Mouse (Mus musculus) c-Kit-positive CD71-negative TER-119-negative erythroid progenitor cells, embryonic 14.5 days (primary cell): ENCODE results near the gene Zfp821.
"Not testable (repeated sequence)": the region's sequence is repeated elsewhere in the genome, so short reads cannot be mapped to it uniquely, and the experiment has no call there.

ENCODE experiments used
- DNase-seq: peaks from one replicate; pipeline ENCODE4 v3.0.0-alpha.2; 2013; ENCODE audit warnings: low read depth

The Zfp821 gene

GRCm38 (mm10) chr8:109714961-109715360, 9.6 kb downstream of the Zfp821 start:
- no peak for DNase-seq

- DNase-seq, result no peak
Observed at GRCm38 (mm10) chr8:109725106-109725505, 19.8 kb downstream of the Zfp821 start.

DNA sequence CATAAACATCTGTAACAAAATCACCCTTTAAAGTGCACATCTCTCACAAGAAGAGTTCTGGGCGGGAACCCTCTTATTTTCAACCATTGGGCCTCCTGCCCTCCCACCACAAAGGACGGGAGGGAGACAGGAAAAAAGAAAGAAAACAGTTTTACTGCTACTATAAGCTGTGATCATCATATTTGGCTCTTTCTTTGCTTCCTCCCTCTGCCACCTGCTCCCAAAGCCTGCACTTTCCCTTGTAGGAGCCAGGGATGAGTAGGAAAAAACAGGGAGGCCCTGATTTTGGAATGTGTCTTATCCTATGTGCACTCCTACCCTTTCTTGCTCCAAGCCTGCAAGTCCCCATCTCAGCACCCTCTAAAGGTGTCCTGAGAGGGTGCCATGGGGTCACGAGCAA, 25.7 kb downstream of the Zfp821 start:
- no peak for DNase-seq

DNA sequence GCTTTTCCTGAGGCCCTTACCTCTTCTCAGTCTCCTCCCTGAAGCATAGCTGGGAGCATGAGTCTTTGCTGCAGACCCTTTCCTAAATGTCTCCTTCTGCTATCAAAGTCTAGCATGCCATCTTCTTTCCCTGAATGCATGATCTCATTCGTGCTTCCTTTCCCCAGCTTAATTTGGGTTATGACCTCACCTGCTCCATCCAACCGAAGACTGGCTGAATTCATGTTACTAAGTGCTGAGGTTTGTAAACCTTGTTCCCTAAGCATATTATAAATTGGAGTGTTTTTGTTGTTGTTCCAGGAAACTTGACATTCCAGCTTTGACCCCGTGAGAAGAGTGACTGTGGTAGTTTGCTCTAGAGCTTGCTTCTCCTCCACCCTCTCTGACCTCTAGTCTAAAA, 28.7 kb downstream of the Zfp821 start:
- no peak for DNase-seq

GRCm38 (mm10) chr8:109736819-109737218, 31.5 kb downstream of the Zfp821 start:
- peak; percentile 10 for DNase-seq

DNA sequence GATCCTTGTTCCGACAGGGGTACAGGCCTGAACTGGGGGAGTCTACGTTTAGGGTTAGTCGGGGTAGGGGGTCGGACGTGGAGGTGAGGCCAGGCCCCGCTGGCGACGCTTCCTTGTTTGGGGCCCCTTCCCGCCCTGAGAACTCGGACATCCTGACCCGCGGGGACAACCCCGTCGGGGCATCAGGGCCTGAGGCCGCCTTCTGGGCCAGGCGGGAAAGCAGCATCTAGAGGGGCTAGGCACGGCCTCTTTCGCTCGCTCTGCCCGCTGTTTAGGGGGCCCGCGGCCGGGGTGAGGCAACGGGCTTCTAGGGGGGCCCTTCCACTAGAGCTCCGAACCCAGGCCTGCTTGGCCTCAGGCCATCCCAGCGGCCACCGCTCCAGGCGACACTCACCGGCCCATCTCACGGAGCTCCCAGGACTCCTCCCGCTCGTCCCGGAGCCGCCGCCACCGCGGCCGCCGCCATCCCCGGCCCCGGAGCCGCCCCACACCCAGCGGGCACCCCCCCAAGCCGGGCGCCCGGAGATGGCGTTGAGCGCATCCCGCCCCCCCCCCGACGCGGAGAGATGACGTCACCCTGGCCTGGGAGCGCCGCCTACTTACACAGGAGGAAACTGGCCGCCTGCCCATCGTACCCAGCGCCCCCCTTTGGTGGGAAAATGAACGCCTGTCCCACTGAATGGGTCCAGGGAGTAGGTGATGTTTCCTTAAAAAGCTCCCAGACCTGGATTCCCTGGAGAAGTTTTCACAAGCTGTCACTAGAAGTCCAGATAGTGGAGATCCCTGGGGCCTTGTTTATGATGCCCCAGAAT, 32.1 kb downstream of the Zfp821 start, which contains the start of gene Atxn1l:
Atxn1l (minus strand) TSS at position 503 of the 812 bp plus-strand sequence.
- peak; percentile 84 for DNase-seq

DNA sequence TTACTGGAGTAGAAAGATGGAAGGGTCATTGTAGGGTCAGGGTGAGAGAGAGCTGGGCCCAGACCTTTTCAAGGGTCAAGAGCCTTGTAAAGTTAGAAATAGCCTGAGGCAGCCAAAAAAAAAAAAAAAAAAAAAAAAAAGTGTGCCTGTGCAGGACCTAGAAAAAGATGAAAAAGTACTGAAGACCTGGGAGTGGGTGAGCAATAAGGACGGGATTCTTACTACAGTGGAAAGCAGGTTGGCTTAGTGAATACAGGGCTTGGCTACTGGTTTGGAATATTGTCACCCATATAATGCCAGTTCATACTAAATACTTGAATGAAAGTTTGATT, 32.7 kb downstream of the Zfp821 start:
- no peak for DNase-seq

- no peak for DNase-seq
Observed at GRCm38 (mm10) chr8:109747468-109748199, 42.3 kb downstream of the Zfp821 start.

GRCm38 (mm10) chr8:109750274-109750673, 44.9 kb downstream of the Zfp821 start:
- DNase-seq, result peak; percentile 12

DNA sequence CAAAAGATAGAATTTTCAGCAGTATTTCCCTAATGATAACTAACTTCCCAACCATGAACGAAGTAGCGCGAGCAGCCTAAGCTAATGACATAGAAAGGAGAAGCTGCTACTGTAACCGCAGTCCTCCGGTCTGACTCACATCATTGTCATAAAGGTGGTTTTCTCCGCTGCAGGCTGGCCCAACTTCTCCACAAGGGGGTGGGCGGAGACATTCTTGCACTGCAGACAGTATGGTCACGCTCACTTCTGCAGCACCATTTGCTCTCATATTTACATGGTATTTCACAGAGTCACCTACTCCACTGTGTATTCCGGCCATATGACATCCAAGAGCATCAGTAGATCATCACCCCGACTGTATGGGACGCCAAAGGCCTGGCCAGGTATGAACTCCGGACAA, 45.4 kb downstream of the Zfp821 start:
- peak; percentile 86 for DNase-seq

- DNase-seq, result no peak
Observed at GRCm38 (mm10) chr8:109751731-109752485, 46.6 kb downstream of the Zfp821 start.

GRCm38 (mm10) chr8:109754696-109755095, 49.4 kb downstream of the Zfp821 start:
- no peak for DNase-seq

- DNase-seq, result not testable (repeated sequence)
Observed at GRCm38 (mm10) chr8:109755554-109755953, 50.2 kb downstream of the Zfp821 start.

GRCm38 (mm10) chr8:109756849-109757248, 51.5 kb downstream of the Zfp821 start:
- DNase-seq, result no peak

- no peak for DNase-seq
Observed at GRCm38 (mm10) chr8:109759426-109759825, 54.1 kb downstream of the Zfp821 start.

DNA sequence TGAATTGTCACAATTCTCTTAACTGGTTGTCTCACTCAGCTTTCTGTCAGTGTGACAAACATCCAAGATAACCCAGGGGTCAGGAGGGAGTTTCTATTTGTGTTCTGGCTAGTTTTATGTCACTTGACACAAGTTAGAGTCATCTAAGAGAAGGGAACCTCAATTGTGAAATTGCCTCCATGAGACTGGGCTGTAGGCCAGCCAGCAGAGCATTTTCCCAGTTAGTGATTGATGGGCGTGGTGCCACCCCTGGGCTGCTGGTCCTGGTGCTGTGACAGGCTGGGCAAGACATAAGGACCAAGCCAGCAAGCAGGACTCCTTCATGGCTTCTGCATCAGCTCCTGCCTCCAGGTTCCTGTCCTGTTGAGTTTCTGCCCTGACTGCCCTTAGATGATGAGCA, 54.9 kb downstream of the Zfp821 start:
- no peak for DNase-seq

DNA sequence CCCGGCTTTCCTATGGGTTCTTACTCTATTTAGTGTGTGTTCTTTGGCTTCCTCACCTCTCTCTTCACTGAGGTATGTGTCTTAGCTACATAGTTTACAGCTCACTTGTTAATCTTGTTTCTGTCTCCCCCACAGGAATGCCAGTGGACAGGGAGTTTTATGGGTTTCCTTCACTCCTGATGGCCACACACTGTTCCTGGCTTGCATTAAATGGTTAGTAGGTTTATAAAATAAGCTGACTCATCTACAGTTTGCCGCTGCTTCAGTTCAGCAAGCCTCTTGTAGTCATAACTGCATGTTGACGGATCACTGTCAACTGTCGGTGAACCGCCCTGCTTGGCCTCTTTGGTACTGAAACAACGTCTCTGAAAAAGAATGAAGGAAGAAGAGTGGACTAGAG, 58.7 kb downstream of the Zfp821 start:
- DNase-seq, result no peak

DNA sequence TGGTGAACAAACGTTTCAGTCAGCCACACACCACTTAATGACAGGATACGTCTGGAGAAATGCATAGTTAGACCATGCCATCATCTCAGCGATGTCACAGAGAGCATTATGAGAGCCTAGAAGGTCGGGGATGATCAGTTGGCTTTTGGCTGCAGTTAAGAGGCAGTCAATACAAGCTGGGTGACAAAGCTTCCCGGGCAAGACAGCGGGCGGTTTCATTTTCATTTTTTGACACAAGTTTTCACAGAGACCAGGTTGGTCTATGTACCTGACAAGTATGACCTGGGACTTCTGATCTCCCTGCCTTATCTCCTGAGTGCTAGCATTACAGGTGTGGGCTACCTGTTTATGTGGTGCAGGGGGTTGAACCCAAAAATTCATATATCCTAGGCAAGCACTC, 60.7 kb downstream of the Zfp821 start:
- DNase-seq, result no peak

DNA sequence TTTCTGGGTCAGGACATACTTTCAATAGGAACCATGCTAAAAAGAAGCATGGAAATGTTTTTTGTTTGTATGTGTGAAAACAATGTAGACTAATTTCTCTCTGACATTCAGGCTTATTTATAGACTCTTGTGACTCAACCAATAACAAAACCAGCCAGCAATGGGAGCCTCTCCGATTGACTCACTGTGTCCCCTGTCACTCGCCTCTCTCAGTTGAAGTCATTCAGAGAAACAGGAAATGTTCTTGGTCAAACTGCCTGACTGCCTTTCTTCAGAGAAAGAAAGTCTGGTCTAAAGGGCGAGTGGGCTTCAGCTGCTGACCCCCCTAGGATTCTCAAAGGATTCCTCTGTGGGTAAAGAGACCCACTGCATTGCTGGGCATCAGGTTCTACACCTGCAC, 67.8 kb downstream of the Zfp821 start:
- DNase-seq, result peak; percentile 19
